10 mouse cellular contexts compared by ENCODE assay signal in genomic region chr9:64590634-64591041, GRCm38 (mm10).
DNase-seq lines count a peak whose midpoint lies in the region; ATAC-seq and TF ChIP-seq lines count a peak whose summit lies in the region.
"Had no signal": no experiment of that assay in that cellular context is flagged by ENCODE, and none has a peak within 500 bp of the region (broad histone marks: within the 10 kb centered on the region; RNA-seq: fewer than 3 reads in every experiment).

No protein-coding gene starts in this region.

- no peaks in the 10 kb centered on the region for H3K36me3 ChIP-seq in midbrain, embryonic 10.5 days
- H3K36me3 ChIP-seq in midbrain, embryonic 15.5 days (replicated peaks) = no peaks in the 10 kb centered on the region
- H3K36me3 ChIP-seq in liver, adult 2 months (ENCODE audit: control insufficient read depth, insufficient read depth, low read length) = no peaks in the 10 kb centered on the region
- H3K36me3 ChIP-seq in stomach, postnatal 0 days (ENCODE audit: control insufficient read depth, insufficient read depth, low read length) = no peaks in the 10 kb centered on the region
- no peaks in the 10 kb centered on the region for H3K36me3 ChIP-seq in kidney, embryonic 14.5 days (ENCODE audit: control insufficient read depth, insufficient read depth, low read length)
- H3K36me3 ChIP-seq: heart, embryonic 13.5 days; midbrain, embryonic 12.5 days had no signal

- TF ChIP-seq EP300 in stomach, postnatal 0 days (optimal IDR thresholded peaks at IDR 0.05) = no peak

- peaks cover 27% of the 10 kb centered on the region for H3K4me1 ChIP-seq in midbrain, embryonic 10.5 days
- peaks cover 10% of the 10 kb centered on the region; the same call in 1 of the 2 replicates for H3K4me1 ChIP-seq in midbrain, embryonic 15.5 days
- peaks cover 18% of the 10 kb centered on the region for H3K4me1 ChIP-seq in liver, adult 2 months (ENCODE audit: control insufficient read depth, insufficient read depth, low read length)
- no peaks in the 10 kb centered on the region for H3K4me1 ChIP-seq in stomach, postnatal 0 days (replicated peaks; ENCODE audit: control insufficient read depth, insufficient read depth)
- H3K4me1 ChIP-seq in kidney, embryonic 14.5 days (ENCODE audit: control insufficient read depth, insufficient read depth, low read length) = no peaks in the 10 kb centered on the region

- peaks cover 27% of the 10 kb centered on the region for H3K27me3 ChIP-seq in midbrain, embryonic 10.5 days (ENCODE audit: low read depth, poor library complexity, severe bottlenecking)
- no peaks in the 10 kb centered on the region for H3K27me3 ChIP-seq in midbrain, embryonic 15.5 days (replicated peaks)
- H3K27me3 ChIP-seq in liver, adult 2 months (ENCODE audit: control insufficient read depth, insufficient read depth, low read length) = no peaks in the 10 kb centered on the region
- no peaks in the 10 kb centered on the region for H3K27me3 ChIP-seq in stomach, postnatal 0 days (ENCODE audit: control insufficient read depth, insufficient read depth, low read length)
- H3K27me3 ChIP-seq in kidney, embryonic 14.5 days (ENCODE audit: control insufficient read depth, insufficient read depth, low read length) = 0 out of 2 replicates have a peak, but pooled peaks cover 3% of the 10 kb centered on the region

- H3K9me3 ChIP-seq in midbrain, embryonic 10.5 days (replicated peaks) = no peaks in the 10 kb centered on the region
- H3K9me3 ChIP-seq in midbrain, embryonic 15.5 days = no peaks in the 10 kb centered on the region
- no peaks in the 10 kb centered on the region for H3K9me3 ChIP-seq in stomach, postnatal 0 days (ENCODE audit: control insufficient read depth, low read length)
- no peaks in the 10 kb centered on the region for H3K9me3 ChIP-seq in kidney, embryonic 14.5 days (ENCODE audit: control insufficient read depth, low read length)
- H3K9me3 ChIP-seq: heart, embryonic 13.5 days; midbrain, embryonic 12.5 days had no signal

- H3K9ac ChIP-seq in midbrain, embryonic 15.5 days = no peak overlapping the region
- no peak overlapping the region for H3K9ac ChIP-seq in liver, adult 2 months (ENCODE audit: low read depth, low read length)
- H3K9ac ChIP-seq in stomach, postnatal 0 days (ENCODE audit: low read length) = no peak overlapping the region
- H3K9ac ChIP-seq in kidney, embryonic 14.5 days (ENCODE audit: low read depth, low read length) = no peak overlapping the region
- H3K9ac ChIP-seq: heart, embryonic 13.5 days; midbrain, embryonic 12.5 days had no signal

- peak overlapping the region; percentile 55 for H3K27ac ChIP-seq in midbrain, embryonic 10.5 days (replicated peaks)
- H3K27ac ChIP-seq in midbrain, embryonic 15.5 days = no peak overlapping the region
- H3K27ac ChIP-seq in liver, adult 2 months (replicated peaks; ENCODE audit: insufficient read depth, low read depth, low read length) = peak overlapping the region; percentile 74
- no peak overlapping the region for H3K27ac ChIP-seq in stomach, postnatal 0 days (replicated peaks)
- H3K27ac ChIP-seq in kidney, embryonic 14.5 days (ENCODE audit: low read depth, low read length) = no peak overlapping the region
- H3K27ac ChIP-seq: heart, embryonic 13.5 days; midbrain, embryonic 12.5 days had no signal

- WGBS in midbrain, embryonic 10.5 days = 72% methylated on average over 5 of the region's 5 CpGs
- 46% methylated on average over 5 of the region's 5 CpGs for WGBS in midbrain, embryonic 15.5 days
- WGBS in liver, adult 2 months = 14% methylated on average over 5 of the region's 5 CpGs
- 31% methylated on average over 5 of the region's 5 CpGs for WGBS in stomach, postnatal 0 days
- WGBS in kidney, embryonic 14.5 days = 66% methylated on average over 5 of the region's 5 CpGs

- no peaks in the 10 kb centered on the region for H3K79me2 ChIP-seq in liver, adult 2 months (ENCODE audit: control insufficient read depth, insufficient read depth, low read length)

- DNase-seq in midbrain, embryonic 10.5 days (ENCODE audit: low spot score) = no peak
- peak; percentile 68 to 76 for DNase-seq in cerebellum, adult 18-20 months
- DNase-seq in heart, adult 9 months (ENCODE audit: low spot score in 2 of 2) = peak; percentile 8 to 30
- peak; percentile 96 for DNase-seq in liver, adult 2 months (ENCODE audit: extremely low read depth, low read depth, low spot score)
- DNase-seq in stomach, postnatal 0 days (ENCODE audit: low spot score) = peak; percentile 35
- no peak for DNase-seq in testis, postnatal 14 days (ENCODE audit: low spot score)

- TF ChIP-seq CTCF in liver, adult 2 months (IDR thresholded peaks at IDR 0.05; ENCODE audit: low read depth, low read length) = no peak
- no peak for TF ChIP-seq CTCF in stomach, postnatal 0 days (IDR thresholded peaks at IDR 0.05; ENCODE audit: low read depth)

- H3K4me3 ChIP-seq in midbrain, embryonic 10.5 days = no peak overlapping the region
- H3K4me3 ChIP-seq in midbrain, embryonic 15.5 days = no peak overlapping the region
- no peak overlapping the region for H3K4me3 ChIP-seq in liver, adult 2 months (ENCODE audit: insufficient read depth, low read depth, low read length)
- no peak overlapping the region for H3K4me3 ChIP-seq in stomach, postnatal 0 days (ENCODE audit: low read depth, low read length)
- no peak overlapping the region for H3K4me3 ChIP-seq in kidney, embryonic 14.5 days (ENCODE audit: low read length)
- H3K4me3 ChIP-seq: heart, embryonic 13.5 days; midbrain, embryonic 12.5 days had no signal

- no peak for ATAC-seq in midbrain, embryonic 15.5 days (replicated peaks)
- ATAC-seq in stomach, postnatal 0 days (ENCODE audit: low FRiP score, low TSS enrichment) = peak; percentile 55; the same call in 1 of the 2 replicates
- no peak for ATAC-seq in kidney, embryonic 14.5 days (ENCODE audit: low FRiP score, low TSS enrichment)

- no peak overlapping the region for H3K4me2 ChIP-seq in midbrain, embryonic 15.5 days
- no peak overlapping the region for H3K4me2 ChIP-seq in stomach, postnatal 0 days (replicated peaks; ENCODE audit: low read depth)
- H3K4me2 ChIP-seq in kidney, embryonic 14.5 days (replicated peaks; ENCODE audit: low read depth, low read length) = no peak overlapping the region
- H3K4me2 ChIP-seq: heart, embryonic 13.5 days; midbrain, embryonic 12.5 days had no signal

- no peak for TF ChIP-seq POLR2A in liver, adult 2 months (IDR thresholded peaks at IDR 0.05; ENCODE audit: extremely low read depth, insufficient read depth, low read length)

Comparison
In these comparisons a context has a peak if more than half of its experiments do, and no peak if none do; other contexts are left out.
1. H3K27ac ChIP-seq: peak in midbrain, embryonic 10.5 days (single experiment) and liver, adult 2 months (single experiment); none in midbrain, embryonic 15.5 days (single experiment), stomach, postnatal 0 days (single experiment) and kidney, embryonic 14.5 days (single experiment).
2. DNase-seq: peak in cerebellum, adult 18-20 months (2 of 2), heart, adult 9 months (2 of 2), liver, adult 2 months (single experiment) and stomach, postnatal 0 days (single experiment); none in midbrain, embryonic 10.5 days (single experiment) and testis, postnatal 14 days (single experiment).